Mouse (Mus musculus) intestine, embryonic 15.5 days (tissue): ENCODE measurements around the gene Thsd1. TPM values are rescaled to one million over a fixed set of nuclear protein-coding genes. Genes with fewer than 3 reads are reported as not detected.
"Not testable (repeated sequence)": the region's sequence is repeated elsewhere in the genome, so short reads cannot be mapped to it uniquely, and the experiment has no call there.

Experiments used
- ATAC-seq: fragments of 200-750 bp; cut with Nextera tagmentation; 2 replicates; pipeline ENCODE4 v1.8.0; 2017; ENCODE audit warnings: moderate TSS enrichment, moderate library complexity
- H3K27ac ChIP-seq: fragments of 300-500 bp; sonication (generic); 2 replicates; pipeline ENCODE4 v1.5.1; 2015; ENCODE audit warnings: mild to moderate bottlenecking, inconsistent platforms
- H3K27me3 ChIP-seq: fragments of 300-500 bp; sonication (generic); replicated peaks from 2 replicates; pipeline ENCODE4 v1.6.1; 2015; ENCODE audit warnings: inconsistent platforms
- H3K36me3 ChIP-seq: fragments of 300-500 bp; sonication (generic); 2 replicates; pipeline ENCODE4 v1.6.1; 2015; ENCODE audit warnings: inconsistent platforms
- H3K4me1 ChIP-seq: fragments of 300-500 bp; sonication (generic); replicated peaks from 2 replicates; pipeline ENCODE4 v1.6.1; 2015; ENCODE audit warnings: inconsistent platforms
- H3K4me2 ChIP-seq: fragments of 300-500 bp; sonication (generic); replicated peaks from 2 replicates; pipeline ENCODE4 v1.6.1; 2015; ENCODE audit warnings: mild to moderate bottlenecking, inconsistent platforms
- H3K4me3 ChIP-seq: fragments of 300-500 bp; sonication (generic); replicated peaks from 2 replicates; pipeline ENCODE4 v1.5.1; 2015; ENCODE audit warnings: inconsistent platforms
- H3K9ac ChIP-seq: fragments of 300-500 bp; sonication (generic); 2 replicates; pipeline ENCODE4 v1.6.1; 2015; ENCODE audit warnings: inconsistent platforms
- H3K9me3 ChIP-seq: fragments of 300-500 bp; sonication (generic); 2 replicates; pipeline ENCODE4 v1.6.1; 2016; ENCODE audit warnings: inconsistent platforms
- WGBS: fragments of 180-500 bp; shearing (Covaris S2); methylation state at CpG from one replicate; pipeline ENCODE4 v1.1.7; 2015; 5-methylcytosine and 5-hydroxymethylcytosine counted together
- polyA plus RNA-seq: library from polyadenylated mRNA; unstranded; fragments of >200 nt; fragmentation: Nextera tagmentation; extraction: Ambion mirVana; gene quantifications from 2 replicates; pipeline ENCODE4 v1.2.1, GENCODE M21; 2015

Gene Thsd1
- polyA plus RNA-seq, 1 experiment from 2014 or later, result 8.2 TPM

DNA sequence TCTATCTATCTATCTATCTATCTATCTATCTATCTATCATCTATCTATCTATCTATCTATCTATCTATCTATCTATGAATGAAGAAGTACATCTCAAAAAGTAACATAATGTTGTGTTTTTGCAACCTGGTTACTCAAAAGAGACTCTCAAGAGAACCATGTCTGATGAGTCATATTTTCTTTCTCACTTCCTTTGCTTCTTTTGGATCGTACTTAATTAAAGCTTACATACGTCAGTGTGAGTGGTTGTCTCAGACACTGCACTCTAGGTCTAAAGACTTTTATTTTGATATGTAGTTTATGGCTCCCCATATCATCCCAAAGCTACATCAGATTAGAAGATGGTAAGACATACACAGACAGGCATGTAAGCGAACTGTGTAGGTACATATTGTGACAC lies 46.0 kb downstream of the Thsd1 start:
- H3K4me3 ChIP-seq, result no peak overlapping the region
- no peak overlapping the region for H3K4me2 ChIP-seq
- H3K4me1 ChIP-seq, result no peaks in the 10 kb centered on the region
- H3K9me3 ChIP-seq, result no peaks in the 10 kb centered on the region
- WGBS, result 82% methylated on average over 3 of the region's 3 CpGs
- no peak for ATAC-seq
- no peak overlapping the region for H3K27ac ChIP-seq
- no peaks in the 10 kb centered on the region for H3K27me3 ChIP-seq
- H3K36me3 ChIP-seq, result no peaks in the 10 kb centered on the region
- no peak overlapping the region for H3K9ac ChIP-seq

DNA sequence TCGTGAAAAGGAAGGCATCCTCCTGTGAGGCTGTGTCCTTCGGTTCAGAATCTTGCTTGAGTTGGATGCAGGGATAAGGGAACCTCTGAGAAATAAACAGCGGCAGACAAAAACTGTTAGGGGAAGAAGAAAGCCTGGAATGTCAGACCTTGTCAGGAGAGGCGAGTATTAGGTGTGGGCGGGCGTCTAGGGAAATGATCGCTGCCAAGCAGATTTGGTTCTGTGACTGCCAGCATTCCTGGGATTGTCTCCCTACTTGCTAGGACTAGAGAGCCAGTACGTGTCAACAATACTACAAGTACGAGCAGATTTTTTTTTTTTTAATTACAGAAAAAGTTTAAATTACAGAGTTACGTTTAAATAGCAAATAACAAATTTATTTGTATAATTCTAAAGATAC lies 47.5 kb downstream of the Thsd1 start:
- no peak for ATAC-seq
- no peak overlapping the region for H3K27ac ChIP-seq
- 65% methylated on average over 10 of the region's 10 CpGs for WGBS
- H3K4me3 ChIP-seq, result no peak overlapping the region
- no peaks in the 10 kb centered on the region for H3K36me3 ChIP-seq
- no peaks in the 10 kb centered on the region for H3K27me3 ChIP-seq
- no peak overlapping the region for H3K4me2 ChIP-seq
- H3K9ac ChIP-seq, result no peak overlapping the region
- H3K9me3 ChIP-seq, result no peaks in the 10 kb centered on the region
- H3K4me1 ChIP-seq, result no peaks in the 10 kb centered on the region

DNA sequence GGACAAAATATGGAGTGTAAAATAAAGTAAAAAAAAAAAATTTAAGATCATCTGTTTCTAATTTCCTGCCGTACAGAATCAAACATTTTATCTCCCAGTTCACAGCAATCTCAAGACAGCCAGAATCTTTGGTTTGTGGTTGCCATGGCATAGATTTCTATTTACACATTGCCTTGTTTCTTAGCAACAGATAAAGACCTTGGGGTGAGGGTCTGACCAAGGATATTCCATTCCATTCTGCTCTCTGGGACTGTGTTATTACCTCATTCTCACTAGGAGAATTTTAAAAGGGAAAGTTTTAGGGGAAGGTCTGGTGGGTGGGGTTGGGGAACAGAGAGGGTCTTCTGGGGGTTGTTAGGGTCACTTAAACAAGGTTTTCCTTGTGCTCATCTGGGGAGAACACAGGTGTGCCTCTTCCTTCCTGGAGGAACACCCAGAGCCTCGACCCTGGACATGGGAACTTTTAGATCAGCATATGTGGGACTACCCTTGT lies 55.9 kb downstream of the Thsd1 start, which contains the start of gene Tpte:
Gene Tpte, plus strand, starts transcription at position 443 of the 493 bp plus-strand sequence.
- Histone ChIP-seq H3K9ac (no peak within 1 kb of the TSS), H3K4me3 (no peak within 1 kb of the TSS), H3K4me2 (no peak within 1 kb of the TSS), H3K9me3 (no peaks in the 10 kb centered on the region), H3K4me1 (no peaks in the 10 kb centered on the region), H3K27ac (no peak within 1 kb of the TSS), H3K27me3 (no peaks in the 10 kb centered on the region), H3K36me3 (no peaks in the 10 kb centered on the region)
- ATAC-seq, result no peak
- 50% methylated on average over 2 of the region's 2 CpGs for WGBS

DNA sequence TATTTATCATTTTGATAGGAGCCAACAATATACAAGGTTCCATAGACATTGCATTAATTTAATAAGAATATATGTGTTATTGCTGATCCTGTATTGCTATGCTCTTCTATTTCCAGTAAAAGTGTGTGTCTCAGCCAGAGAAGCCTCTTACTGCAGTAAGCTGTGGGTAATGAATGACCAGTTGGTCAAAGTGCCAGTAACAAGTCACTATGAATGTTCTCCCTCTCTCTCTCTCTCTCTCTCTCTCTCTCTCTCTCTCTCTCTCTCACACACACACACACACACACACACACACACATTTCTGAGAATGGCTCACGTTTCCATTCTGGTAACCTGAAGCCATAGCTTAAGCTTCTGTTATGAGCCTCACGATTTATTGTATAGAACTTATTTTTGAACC lies 75.2 kb downstream of the Thsd1 start:
- Histone ChIP-seq H3K9ac (no peak overlapping the region), H3K4me1 (0 out of 2 replicates have a peak, but pooled peaks cover 3% of the 10 kb centered on the region), H3K4me2 (no peak overlapping the region), H3K9me3 (no peaks in the 10 kb centered on the region), H3K4me3 (no peak overlapping the region), H3K36me3 (no peaks in the 10 kb centered on the region), H3K27me3 (no peaks in the 10 kb centered on the region), H3K27ac (no peak overlapping the region)
- WGBS, result 58% methylated on average over 2 of the region's 2 CpGs
- ATAC-seq, result no peak

DNA sequence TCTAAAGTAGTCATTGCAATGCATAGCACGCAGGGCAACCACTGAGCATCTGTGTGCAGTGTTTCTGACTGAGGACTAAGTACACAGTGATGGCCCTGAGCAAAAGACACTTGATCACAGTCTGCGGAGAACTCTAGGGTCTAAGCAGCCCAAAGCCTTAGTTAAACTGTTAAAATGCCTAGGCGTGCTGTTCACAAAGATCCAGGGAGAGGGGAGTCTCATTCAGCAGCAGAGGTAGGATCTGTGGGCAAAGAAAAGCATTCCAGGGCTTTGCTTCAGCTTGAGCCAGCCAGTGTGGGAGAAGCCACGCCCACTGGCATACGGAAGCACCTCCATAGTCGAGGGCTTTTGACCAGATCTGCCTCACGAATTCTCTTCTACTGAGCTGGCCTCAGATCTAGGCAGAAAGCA lies 75.8 kb downstream of the Thsd1 start:
- ATAC-seq, result no peak
- H3K36me3 ChIP-seq, result no peaks in the 10 kb centered on the region
- no peak overlapping the region for H3K4me3 ChIP-seq
- H3K4me2 ChIP-seq, result peak overlapping the region; percentile 51
- H3K27ac ChIP-seq, result no peak overlapping the region
- H3K27me3 ChIP-seq, result no peaks in the 10 kb centered on the region
- 19% methylated on average over 7 of the region's 7 CpGs for WGBS
- H3K4me1 ChIP-seq, result 0 out of 2 replicates have a peak, but pooled peaks cover 3% of the 10 kb centered on the region
- H3K9me3 ChIP-seq, result no peaks in the 10 kb centered on the region
- no peak overlapping the region for H3K9ac ChIP-seq

DNA sequence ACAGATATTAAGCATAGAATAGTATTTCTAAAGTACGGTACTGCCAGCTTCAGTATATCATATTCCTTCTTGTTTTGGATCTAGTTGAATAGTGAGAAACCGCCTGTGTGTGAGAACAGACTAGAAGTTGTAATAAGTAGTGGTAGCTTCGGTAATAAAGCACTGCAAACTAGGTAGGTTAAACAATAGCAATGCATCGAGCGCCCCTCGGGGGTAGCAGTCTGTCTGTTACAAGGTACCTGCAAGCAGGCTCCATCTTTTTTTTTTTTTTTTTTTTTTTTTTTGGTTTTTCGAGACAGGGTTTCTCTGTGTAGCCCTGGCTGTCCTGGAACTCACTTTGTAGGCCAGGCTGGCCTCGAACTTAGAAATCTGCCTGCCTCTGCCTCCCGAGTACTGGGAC lies 76.9 kb downstream of the Thsd1 start:
- not testable (repeated sequence) for H3K4me3 ChIP-seq, H3K36me3 ChIP-seq, ATAC-seq, H3K27ac ChIP-seq, H3K4me1 ChIP-seq, H3K9me3 ChIP-seq, H3K4me2 ChIP-seq, H3K27me3 ChIP-seq, H3K9ac ChIP-seq
- WGBS, result 80% methylated on average over 9 of the region's 9 CpGs

DNA sequence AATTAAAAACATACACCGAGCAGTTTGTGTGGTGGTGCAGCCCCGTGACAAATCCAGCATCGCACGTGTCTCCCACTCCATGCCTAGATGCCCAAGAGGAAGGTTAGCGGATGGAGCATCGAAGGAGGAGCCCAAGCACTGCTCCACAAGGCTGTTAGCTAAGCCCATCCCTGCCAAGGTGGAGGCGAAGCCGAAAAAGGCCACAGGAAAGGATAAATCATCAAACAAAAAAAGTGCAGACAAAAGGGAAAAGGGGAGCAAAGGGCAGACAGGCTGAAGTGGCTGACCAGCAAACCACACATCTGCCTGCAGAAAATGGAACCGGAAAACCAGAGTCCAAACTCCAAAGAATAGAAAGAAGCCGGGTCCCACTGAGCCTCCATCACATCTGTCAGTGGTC lies 79.9 kb downstream of the Thsd1 start:
- Histone ChIP-seq H3K4me2 (no peak overlapping the region), H3K9ac (no peak overlapping the region), H3K36me3 (no peaks in the 10 kb centered on the region), H3K4me1 (0 out of 2 replicates have a peak, but pooled peaks cover 3% of the 10 kb centered on the region), H3K27me3 (no peaks in the 10 kb centered on the region), H3K9me3 (no peaks in the 10 kb centered on the region), H3K27ac (no peak overlapping the region), H3K4me3 (no peak overlapping the region)
- ATAC-seq, result no peak
- WGBS, result 65% methylated on average over 10 of the region's 10 CpGs

Other genes starting within 250 kb of the Thsd1 start
- 4.5 and 5.9 TPM in 2 replicates for gene Atp7b, start 167.0 kb upstream of the Thsd1 start, polyA plus RNA-seq
- gene Alg11, start 166.6 kb upstream of the Thsd1 start, polyA plus RNA-seq, result 29.6 and 30.6 TPM in 2 replicates
- gene Nek5, start 102.3 kb upstream of the Thsd1 start, polyA plus RNA-seq, result 0.26 and 0.32 TPM in 2 replicates
- gene Nek3, start 60.9 kb upstream of the Thsd1 start, polyA plus RNA-seq, result 4.6 and 5.0 TPM in 2 replicates
- 34.0 and 40.7 TPM in 2 replicates for gene Ckap2, start 41.5 kb upstream of the Thsd1 start, polyA plus RNA-seq
- 34.6 and 37.1 TPM in 2 replicates for gene Vps36, start 34.5 kb upstream of the Thsd1 start, polyA plus RNA-seq
- gene Tpte, start 56.1 kb downstream of the Thsd1 start, polyA plus RNA-seq, result not detected in 2 replicates
- gene Slc25a15, start 171.3 kb downstream of the Thsd1 start, polyA plus RNA-seq, result 93.6 and 102 TPM in 2 replicates
- gene Mrps31, start 184.0 kb downstream of the Thsd1 start, polyA plus RNA-seq, result 71.1 and 80.8 TPM in 2 replicates